Mouse (Mus musculus): ENCODE measurements around the gene Wdr5b. TPM values are rescaled to one million over a fixed set of nuclear protein-coding genes. Genes with fewer than 3 reads are reported as not detected.
"Not testable (repeated sequence)": the region's sequence is repeated elsewhere in the genome, so short reads cannot be mapped to it uniquely, and the experiment has no call there.

The Wdr5b gene
- polyA plus RNA-seq (2012; fragmentation: generic; extraction: Trizol) = 1.9 TPM

DNA sequence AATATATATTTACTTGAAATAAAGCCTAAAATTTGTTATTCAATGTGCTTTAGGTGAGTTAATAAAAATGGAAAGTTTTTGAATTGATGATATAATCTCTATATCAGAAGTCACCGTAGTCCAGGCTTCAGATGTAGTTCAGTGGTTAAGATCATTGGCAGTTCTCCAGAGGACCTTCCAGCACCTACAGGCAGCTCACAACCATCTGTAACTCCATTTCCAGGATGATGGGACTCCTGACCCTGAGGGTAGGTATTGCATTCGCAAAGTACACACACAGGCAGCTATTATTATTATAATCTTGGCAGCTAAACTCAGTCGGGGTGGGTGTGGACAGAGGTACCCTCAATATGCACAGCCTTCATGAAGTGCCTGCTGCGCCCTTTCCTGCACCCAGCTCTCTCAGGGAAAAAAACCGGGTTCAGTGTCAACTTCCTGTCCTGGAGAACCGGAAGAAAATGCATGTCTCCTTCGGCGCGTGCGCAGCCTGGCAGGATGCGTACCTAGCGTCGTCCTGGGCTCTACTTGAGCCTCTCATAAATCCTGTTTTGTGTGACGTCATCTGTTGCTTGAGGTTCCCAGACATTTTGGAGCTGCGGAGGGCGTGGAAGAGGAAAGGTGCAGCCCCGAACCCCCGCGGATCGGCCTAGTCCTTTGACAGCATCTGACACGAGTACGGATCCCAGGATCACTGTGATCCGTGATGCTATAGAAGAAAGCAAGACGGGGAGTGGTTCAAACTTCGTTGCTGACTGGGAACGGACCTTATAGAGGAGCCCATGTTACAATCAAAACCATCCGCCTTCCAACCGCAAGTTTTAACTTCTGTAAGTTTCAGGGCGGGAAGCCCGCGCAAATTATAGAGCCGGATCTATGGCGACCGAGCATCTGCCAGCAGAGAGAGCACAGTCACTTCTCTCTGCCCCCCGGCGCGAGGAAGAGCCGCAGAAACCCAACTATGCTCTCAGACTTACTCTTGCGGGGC, at the start of gene Wdr5b:
Wdr5b (plus strand) TSS at position 551 of the 985 bp plus-strand sequence.
- peak within 1 kb of the TSS; percentile 49 for H3ac ChIP-seq (ENCODE audit: control insufficient read depth, insufficient read length)
- no peaks in the 10 kb centered on the region for H3K36me3 ChIP-seq (ENCODE audit: control insufficient read depth, insufficient read depth)
- peaks cover 12% of the 10 kb centered on the region for H3K79me2 ChIP-seq (ENCODE audit: control insufficient read depth, insufficient read depth)
- H3K4me2 ChIP-seq (ENCODE audit: low read depth) = peak within 1 kb of the TSS; percentile 90
- no peaks in the 10 kb centered on the region for H3K27me3 ChIP-seq (ENCODE audit: control insufficient read depth, insufficient read depth, insufficient read length)
- TF ChIP-seq MYOG (IDR thresholded peaks at IDR 0.05; ENCODE audit: control insufficient read depth in 1 of 3, insufficient read depth in 1 of 3, insufficient read length in 2 of 3, low read depth in 2 of 3) = no peak
- no peak for TF ChIP-seq REST (IDR thresholded peaks at IDR 0.05; ENCODE audit: insufficient read depth, insufficient read length)
- TF ChIP-seq POLR2AphosphoS2 (IDR thresholded peaks at IDR 0.05; ENCODE audit: insufficient read length, low read depth) = peak; percentile 97
- TF ChIP-seq SRF (IDR thresholded peaks at IDR 0.05; ENCODE audit: control insufficient read depth, insufficient read length, low read depth) = no peak
- peak; percentile 67 for TF ChIP-seq POLR2A (IDR thresholded peaks at IDR 0.05; ENCODE audit: insufficient read length, low read depth)
- TF ChIP-seq E2F4 (IDR thresholded peaks at IDR 0.05; ENCODE audit: insufficient read depth) = no peak
- H3K4me3 ChIP-seq = peak within 1 kb of the TSS; percentile 46

DNA sequence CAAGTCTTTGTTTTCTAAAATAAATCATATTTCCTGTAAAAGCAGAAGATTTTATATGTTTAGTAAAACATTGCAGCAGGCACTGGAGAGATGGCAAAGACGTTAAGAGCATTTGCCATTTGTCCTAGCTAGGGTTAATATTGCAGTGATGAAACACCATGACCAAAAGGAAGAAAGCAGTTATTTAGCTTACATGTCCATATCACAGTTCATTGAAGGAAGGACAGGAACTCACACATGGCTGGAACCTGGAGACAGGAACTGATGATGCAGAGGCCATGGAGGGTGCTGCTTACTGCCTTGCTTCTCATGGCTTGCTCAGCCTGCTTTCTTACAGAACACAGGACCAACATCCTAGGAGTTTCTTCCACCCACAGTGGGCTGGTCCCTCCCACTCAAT, 48.6 kb upstream of the Wdr5b start:
- TF ChIP-seq SRF (IDR thresholded peaks at IDR 0.05; ENCODE audit: control insufficient read depth, insufficient read length, low read depth) = no peak
- TF ChIP-seq POLR2A (IDR thresholded peaks at IDR 0.05; ENCODE audit: insufficient read length, low read depth) = no peak
- no peaks in the 10 kb centered on the region for H3K36me3 ChIP-seq (ENCODE audit: control insufficient read depth, insufficient read depth)
- peaks cover 99% of the 10 kb centered on the region for H3K79me2 ChIP-seq (ENCODE audit: control insufficient read depth, insufficient read depth)
- no peaks in the 10 kb centered on the region for H3K27me3 ChIP-seq (ENCODE audit: control insufficient read depth, insufficient read depth, insufficient read length)
- no peak overlapping the region for H3ac ChIP-seq (ENCODE audit: control insufficient read depth, insufficient read length)
- H3K4me2 ChIP-seq (ENCODE audit: low read depth) = no peak overlapping the region
- H3K4me3 ChIP-seq = no peak overlapping the region

DNA sequence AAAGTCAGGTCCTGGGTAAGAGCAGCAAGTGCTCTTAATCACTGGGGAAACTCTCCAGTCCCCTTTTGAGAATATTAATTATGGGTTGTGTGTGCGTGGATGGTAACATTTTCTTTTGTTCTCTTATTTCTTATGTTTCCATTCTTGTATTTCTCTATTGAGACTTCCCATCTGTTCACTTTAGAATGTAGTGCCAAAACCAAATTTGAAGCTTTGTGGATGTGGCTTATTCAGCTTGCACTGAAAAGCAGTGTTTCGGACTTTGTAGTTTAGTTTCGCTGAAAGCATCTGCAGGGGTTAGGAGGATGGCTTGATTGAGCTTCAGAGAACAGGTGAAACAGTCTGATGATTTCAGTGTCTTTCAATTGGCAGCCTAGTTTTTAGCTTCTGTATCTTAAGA, 47.7 kb upstream of the Wdr5b start:
- Histone ChIP-seq H3ac (ENCODE audit: control insufficient read depth, insufficient read length) (no peak overlapping the region), H3K4me2 (ENCODE audit: low read depth) (no peak overlapping the region), H3K36me3 (ENCODE audit: control insufficient read depth, insufficient read depth) (no peaks in the 10 kb centered on the region), H3K79me2 (ENCODE audit: control insufficient read depth, insufficient read depth) (peaks cover 99% of the 10 kb centered on the region), H3K27me3 (ENCODE audit: control insufficient read depth, insufficient read depth, insufficient read length) (no peaks in the 10 kb centered on the region), H3K4me3 (no peak overlapping the region)
- TF ChIP-seq USF1 (IDR thresholded peaks at IDR 0.05; ENCODE audit: low read depth) (no peak), CEBPB (IDR thresholded peaks at IDR 0.05; ENCODE audit: insufficient read depth, poor library complexity, severe bottlenecking) (no peak), POLR2A (IDR thresholded peaks at IDR 0.05; ENCODE audit: insufficient read length, low read depth) (no peak), E2F4 (IDR thresholded peaks at IDR 0.05; ENCODE audit: insufficient read depth) (no peak), REST (IDR thresholded peaks at IDR 0.05; ENCODE audit: insufficient read depth, insufficient read length) (no peak), TCF3 (IDR thresholded peaks at IDR 0.05; ENCODE audit: insufficient read length, low read depth) (no peak), TCF12 (IDR thresholded peaks at IDR 0.05; ENCODE audit: insufficient read depth, poor library complexity, severe bottlenecking) (no peak), POLR2AphosphoS2 (IDR thresholded peaks at IDR 0.05; ENCODE audit: insufficient read length, low read depth) (no peak), MAX (IDR thresholded peaks at IDR 0.05; ENCODE audit: low read depth) (no peak), MYOD1 (IDR thresholded peaks at IDR 0.05; ENCODE audit: control insufficient read depth in 1 of 3, insufficient read length in 2 of 3, low read depth in 2 of 3) (no peak)

DNA sequence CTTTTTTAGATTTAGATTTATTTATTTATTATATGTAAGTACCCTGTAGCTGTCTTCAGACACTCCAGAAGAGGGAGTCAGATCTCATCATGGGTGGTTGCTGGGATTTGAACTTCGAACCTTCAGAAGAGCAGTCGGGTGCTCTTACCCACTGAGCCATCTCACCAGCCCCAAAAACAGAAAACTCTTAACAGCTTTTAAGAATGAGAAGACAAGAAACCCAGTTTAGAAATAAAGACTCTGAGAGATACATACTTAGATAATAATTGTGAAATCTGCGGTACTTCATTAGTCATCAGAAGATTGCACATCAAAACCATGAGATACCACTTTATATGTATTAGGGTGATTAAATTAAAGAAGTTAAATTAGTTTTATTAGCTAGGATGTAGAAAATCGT, 42.1 kb upstream of the Wdr5b start:
- H3ac ChIP-seq (ENCODE audit: control insufficient read depth, insufficient read length); H3K27me3 ChIP-seq (ENCODE audit: control insufficient read depth, insufficient read depth, insufficient read length); H3K36me3 ChIP-seq (ENCODE audit: control insufficient read depth, insufficient read depth); H3K4me3 ChIP-seq; H3K4me2 ChIP-seq (ENCODE audit: low read depth): not testable (repeated sequence)
- peaks cover 52% of the 10 kb centered on the region for H3K79me2 ChIP-seq (ENCODE audit: control insufficient read depth, insufficient read depth)

DNA sequence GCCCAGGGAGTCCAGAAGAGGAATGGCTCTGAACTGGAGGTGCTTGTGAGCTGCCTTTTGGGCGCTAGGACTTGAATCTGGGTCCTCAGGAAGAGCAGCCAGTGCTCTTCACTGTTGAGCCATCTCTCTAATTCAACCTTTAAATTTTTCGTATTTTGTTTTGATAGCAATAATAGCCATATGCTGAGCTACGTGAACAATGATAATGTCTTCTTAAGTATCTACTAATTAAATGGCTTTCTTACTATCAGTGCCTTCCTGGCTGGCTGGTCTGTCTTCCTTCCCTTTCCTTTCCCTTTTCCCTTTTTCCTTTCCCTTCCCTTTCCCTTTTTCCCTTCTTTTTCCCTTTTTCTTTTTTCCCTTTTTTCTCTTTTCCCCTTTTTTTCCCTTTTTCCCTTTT, 32.6 kb upstream of the Wdr5b start:
- no peak overlapping the region for H3K4me2 ChIP-seq (ENCODE audit: low read depth)
- no peaks in the 10 kb centered on the region for H3K27me3 ChIP-seq (ENCODE audit: control insufficient read depth, insufficient read depth, insufficient read length)
- H3K79me2 ChIP-seq (ENCODE audit: control insufficient read depth, insufficient read depth) = no peaks in the 10 kb centered on the region
- H3ac ChIP-seq (ENCODE audit: control insufficient read depth, insufficient read length) = no peak overlapping the region
- TF ChIP-seq MYOG (IDR thresholded peaks at IDR 0.05; ENCODE audit: control insufficient read depth in 1 of 3, insufficient read depth in 1 of 3, insufficient read length in 2 of 3, low read depth in 2 of 3) (no peak), CEBPB (IDR thresholded peaks at IDR 0.05; ENCODE audit: insufficient read depth, poor library complexity, severe bottlenecking) (no peak), MAX (IDR thresholded peaks at IDR 0.05; ENCODE audit: low read depth) (no peak), REST (IDR thresholded peaks at IDR 0.05; ENCODE audit: insufficient read depth, insufficient read length) (no peak), TCF12 (IDR thresholded peaks at IDR 0.05; ENCODE audit: insufficient read depth, poor library complexity, severe bottlenecking) (no peak), USF1 (IDR thresholded peaks at IDR 0.05; ENCODE audit: low read depth) (no peak), POLR2A (IDR thresholded peaks at IDR 0.05; ENCODE audit: insufficient read length, low read depth) (no peak), MYOD1 (IDR thresholded peaks at IDR 0.05; ENCODE audit: control insufficient read depth in 1 of 3, insufficient read length in 2 of 3, low read depth in 2 of 3) (no peak), TCF3 (IDR thresholded peaks at IDR 0.05; ENCODE audit: insufficient read length, low read depth) (no peak)
- no peak overlapping the region for H3K4me3 ChIP-seq
- H3K36me3 ChIP-seq (ENCODE audit: control insufficient read depth, insufficient read depth) = peaks cover 25% of the 10 kb centered on the region

All from myocyte (in vitro differentiated cells).